Mouse (Mus musculus) embryonic facial prominence, embryonic 13.5 days (tissue): ENCODE data around the gene Sphk1. TPM values are rescaled to one million over a fixed set of nuclear protein-coding genes. Genes with fewer than 3 reads are reported as not detected.

ENCODE experiments used
- ATAC-seq: fragments of 200-750 bp; cut with Nextera tagmentation; 2 replicates; pipeline ENCODE4 v1.8.0; 2017; ENCODE audit warnings: low read depth; ENCODE audit not compliant: insufficient number of reproducible peaks, insufficient read depth, low FRiP score, low TSS enrichment
- H3K27ac ChIP-seq: fragments of 300-500 bp; sonication (generic); 2 replicates; pipeline ENCODE4 v1.5.1; 2015; ENCODE audit warnings: moderate library complexity, mild to moderate bottlenecking, inconsistent platforms
- H3K27me3 ChIP-seq: fragments of 300-500 bp; sonication (generic); 2 replicates; pipeline ENCODE4 v1.6.1; 2015; ENCODE audit warnings: mild to moderate bottlenecking, inconsistent platforms
- H3K36me3 ChIP-seq: fragments of 300-500 bp; sonication (generic); 2 replicates; pipeline ENCODE4 v1.6.1; 2015; ENCODE audit warnings: mild to moderate bottlenecking, inconsistent platforms
- H3K4me1 ChIP-seq: fragments of 300-500 bp; sonication (generic); 2 replicates; pipeline ENCODE4 v1.6.1; 2015; ENCODE audit warnings: inconsistent platforms
- H3K4me2 ChIP-seq: fragments of 300-500 bp; sonication (generic); 2 replicates; pipeline ENCODE4 v1.6.1; 2015; ENCODE audit warnings: moderate library complexity, mild to moderate bottlenecking, inconsistent platforms
- H3K4me3 ChIP-seq: fragments of 300-500 bp; sonication (generic); 2 replicates; pipeline ENCODE4 v1.5.1; 2015; ENCODE audit warnings: mild to moderate bottlenecking, inconsistent platforms
- H3K9ac ChIP-seq: fragments of 300-500 bp; sonication (generic); 2 replicates; pipeline ENCODE4 v1.6.1; 2015; ENCODE audit warnings: mild to moderate bottlenecking, inconsistent platforms
- H3K9me3 ChIP-seq: fragments of 300-500 bp; sonication (generic); 2 replicates; pipeline ENCODE4 v1.6.1; 2016; ENCODE audit warnings: inconsistent platforms
- WGBS: fragments of 180-500 bp; shearing (Covaris S2); methylation state at CpG from one replicate; pipeline ENCODE4 v1.1.7; 2015; ENCODE audit warnings: mixed read lengths; 5-methylcytosine and 5-hydroxymethylcytosine counted together
- polyA plus RNA-seq: library from polyadenylated mRNA; unstranded; fragments of >200 nt; fragmentation: Nextera tagmentation; extraction: Ambion mirVana; gene quantifications from 2 replicates; pipeline ENCODE4 v1.2.1, GENCODE M21; 2015

Gene Sphk1
- polyA plus RNA-seq, 1 experiment from 2014 or later = 6.1 TPM

DNA sequence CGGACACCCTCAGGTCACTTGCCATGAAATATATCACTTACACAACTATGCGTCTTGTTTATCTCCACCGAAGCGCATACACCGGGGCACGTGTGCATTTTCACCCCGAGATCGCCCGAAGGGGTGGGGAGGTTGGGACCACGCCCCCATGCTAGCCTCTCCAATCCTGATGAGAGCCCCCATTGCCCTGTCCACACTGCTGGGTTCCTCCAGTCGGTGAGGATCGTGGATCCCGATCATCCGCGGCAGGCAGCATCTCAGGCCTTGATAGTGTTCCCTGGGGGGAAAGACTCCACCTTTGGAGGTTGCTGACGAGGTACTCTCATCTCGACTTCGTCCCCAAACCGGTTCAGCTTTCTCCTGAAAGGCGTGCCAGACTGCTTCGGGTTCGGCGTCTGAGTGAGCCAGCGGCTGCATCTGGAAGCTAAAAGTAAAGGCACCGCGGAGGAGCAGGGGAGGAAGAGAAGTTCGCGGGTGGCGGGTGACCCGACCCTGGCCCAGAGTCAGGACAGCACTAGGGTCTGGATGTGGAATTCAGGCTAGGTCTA, 1.6 kb downstream of the Sphk1 start:
- H3K36me3 ChIP-seq = peaks cover 5% of the 10 kb centered on the region
- 0 out of 2 replicates have a peak overlapping the region, but pooled peaks have one; percentile 11 for H3K27ac ChIP-seq
- WGBS = under 1% methylated on average over 30 of the region's 30 CpGs
- peak overlapping the region; percentile 98 for H3K4me2 ChIP-seq
- peak overlapping the region; percentile 68 for H3K9ac ChIP-seq
- H3K4me1 ChIP-seq = peaks cover 44% of the 10 kb centered on the region
- peaks cover 53% of the 10 kb centered on the region for H3K27me3 ChIP-seq
- H3K9me3 ChIP-seq = no peaks in the 10 kb centered on the region
- H3K4me3 ChIP-seq = peak overlapping the region; percentile 57
- no peak for ATAC-seq

DNA sequence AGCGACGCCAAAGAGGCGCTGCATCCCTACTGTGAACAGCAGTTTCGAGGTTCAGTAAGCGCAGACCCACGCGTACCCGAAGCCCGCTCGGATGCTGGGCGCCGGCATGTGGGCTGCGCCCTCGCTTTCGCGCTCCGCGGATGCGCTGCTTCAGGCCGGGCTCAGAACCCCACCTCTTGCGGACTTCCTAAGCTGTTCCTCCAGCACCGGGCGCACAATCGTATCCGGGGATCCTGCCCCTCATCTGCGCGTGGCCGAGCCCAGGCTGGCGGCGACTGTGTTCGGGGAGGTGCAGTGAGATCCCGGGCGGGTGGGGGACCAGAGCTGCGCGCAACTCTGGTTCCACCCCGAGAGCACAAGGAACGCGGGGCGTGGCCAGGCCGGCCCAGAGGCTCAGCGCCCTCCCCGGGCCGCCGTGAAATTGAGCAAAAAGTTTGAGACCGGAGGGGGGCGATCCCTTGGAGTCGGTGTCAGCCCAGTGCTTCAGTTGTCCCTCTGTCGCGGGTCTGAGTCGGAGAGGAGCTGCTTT, 2.1 kb downstream of the Sphk1 start:
- peak overlapping the region; percentile 68 for H3K9ac ChIP-seq
- peak overlapping the region; percentile 57 for H3K4me3 ChIP-seq
- under 1% methylated on average over 49 of the region's 50 CpGs for WGBS
- H3K9me3 ChIP-seq = no peaks in the 10 kb centered on the region
- H3K4me1 ChIP-seq = peaks cover 44% of the 10 kb centered on the region
- ATAC-seq = peak; percentile 45; the same call in 1 of the 2 replicates
- H3K27me3 ChIP-seq = peaks cover 53% of the 10 kb centered on the region
- H3K36me3 ChIP-seq = peaks cover 8% of the 10 kb centered on the region
- 0 out of 2 replicates have a peak overlapping the region, but pooled peaks have one; percentile 11 for H3K27ac ChIP-seq
- H3K4me2 ChIP-seq = peak overlapping the region; percentile 98

DNA sequence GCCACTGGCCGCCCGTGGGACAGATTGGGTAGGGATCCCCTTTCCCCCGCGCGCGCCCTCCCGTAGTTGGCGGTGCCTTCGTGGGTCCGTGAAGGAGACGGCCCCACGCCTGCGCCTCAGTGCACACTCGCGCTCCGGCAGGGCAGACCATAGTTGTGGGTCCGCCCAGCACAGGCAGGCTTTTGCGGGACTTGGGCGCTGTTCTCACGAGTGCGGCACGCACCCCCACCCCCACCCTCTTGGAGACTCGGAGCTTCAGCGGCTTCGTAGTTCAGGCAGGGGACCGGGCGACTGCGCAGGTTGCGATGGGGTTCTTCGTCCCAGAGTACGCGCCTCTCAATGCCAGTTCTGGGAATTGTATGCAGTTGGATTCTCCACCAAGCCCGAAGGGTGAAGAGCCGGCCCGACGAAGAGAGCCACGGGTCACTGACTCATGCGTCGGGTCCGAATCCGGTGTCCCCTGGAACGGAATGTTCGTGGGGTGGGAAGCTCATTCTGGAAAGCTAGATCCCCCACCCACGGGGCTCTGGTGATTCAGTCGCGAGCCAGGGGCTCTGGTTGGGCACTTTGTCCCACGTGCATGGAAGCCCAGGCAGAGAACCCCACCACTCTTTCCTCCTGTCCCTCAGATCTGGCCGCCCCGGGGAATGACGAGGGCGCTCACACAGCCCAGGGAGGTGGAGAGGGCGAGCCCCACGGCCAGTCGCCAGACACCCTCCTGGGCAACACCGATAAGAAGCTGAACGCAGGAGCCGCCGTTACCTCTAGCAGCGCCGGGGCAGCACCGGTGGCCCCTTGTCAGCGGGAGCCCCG, 2.8 kb downstream of the Sphk1 start:
- Histone ChIP-seq H3K4me1 (peaks cover 44% of the 10 kb centered on the region), H3K27ac (no peak overlapping the region), H3K4me3 (peak overlapping the region; percentile 57), H3K9ac (peak overlapping the region; percentile 68), H3K27me3 (peaks cover 53% of the 10 kb centered on the region), H3K36me3 (peaks cover 15% of the 10 kb centered on the region), H3K4me2 (peak overlapping the region; percentile 98), H3K9me3 (no peaks in the 10 kb centered on the region)
- under 1% methylated on average over 63 of the region's 63 CpGs for WGBS
- peak; percentile 22 for ATAC-seq

DNA sequence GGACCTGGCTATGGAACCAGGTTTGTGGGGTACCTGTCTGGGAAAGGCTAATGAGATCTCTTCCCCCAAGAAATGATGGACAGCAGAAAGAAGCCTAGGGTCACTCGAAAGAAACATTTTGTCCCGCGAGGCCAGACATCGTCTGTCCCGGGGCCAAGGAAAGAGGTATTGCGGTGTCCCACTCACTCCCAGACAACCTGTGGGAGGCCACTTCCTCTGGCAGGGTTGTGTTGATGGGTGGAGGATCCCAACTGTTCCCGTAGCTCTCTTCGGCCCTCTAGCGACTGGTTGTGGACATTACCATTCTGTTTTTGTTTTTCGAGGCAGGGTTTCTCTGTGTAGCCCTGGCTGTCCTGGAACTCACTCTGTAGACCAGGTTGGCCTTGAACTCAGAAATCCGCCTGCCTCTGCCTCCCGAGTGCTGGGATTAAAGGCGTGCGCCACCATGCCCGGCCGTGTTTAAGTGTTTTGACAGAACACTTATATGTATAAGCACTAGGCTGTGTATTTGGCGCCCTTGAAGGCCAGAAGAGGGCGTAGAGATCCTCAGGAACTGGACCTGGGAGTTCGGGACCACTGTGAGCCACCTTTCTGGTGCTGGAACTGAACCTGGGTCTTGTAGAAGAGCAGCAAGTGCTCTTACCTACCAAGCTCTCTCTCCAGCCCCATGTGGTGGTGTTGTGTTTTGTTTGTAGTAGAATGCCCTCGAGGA, 3.6 kb downstream of the Sphk1 start:
- Histone ChIP-seq H3K4me2 (peak overlapping the region; percentile 98), H3K9me3 (no peaks in the 10 kb centered on the region), H3K36me3 (peaks cover 22% of the 10 kb centered on the region), H3K27me3 (peaks cover 53% of the 10 kb centered on the region), H3K4me3 (peak overlapping the region; percentile 57), H3K9ac (peak overlapping the region; percentile 68), H3K27ac (no peak overlapping the region), H3K4me1 (peaks cover 44% of the 10 kb centered on the region)
- ATAC-seq = no peak
- 16% methylated on average over 20 of the region's 20 CpGs for WGBS

DNA sequence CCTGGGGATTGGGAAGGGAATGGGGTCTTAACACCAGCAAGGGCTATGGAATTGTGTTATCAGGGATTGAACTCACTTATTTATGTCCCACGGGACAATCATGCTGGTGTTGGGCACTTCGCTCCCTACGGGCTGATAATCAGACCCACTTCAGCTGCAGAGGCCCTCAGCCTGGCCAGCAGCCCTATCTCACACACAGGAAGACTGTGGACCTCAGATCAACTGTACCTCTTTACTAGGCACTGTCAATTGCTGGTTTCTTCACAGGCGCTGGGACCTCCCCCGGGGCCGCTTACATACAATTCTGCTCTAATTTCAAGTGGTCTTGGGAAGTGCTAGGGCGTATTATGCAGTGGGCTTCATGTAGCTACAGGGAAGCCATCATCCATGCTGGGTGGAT, 6.0 kb downstream of the Sphk1 start:
- Histone ChIP-seq H3K27me3 (peaks cover 31% of the 10 kb centered on the region), H3K4me3 (no peak overlapping the region), H3K9me3 (no peaks in the 10 kb centered on the region), H3K27ac (no peak overlapping the region), H3K4me1 (peaks cover 24% of the 10 kb centered on the region), H3K36me3 (peaks cover 46% of the 10 kb centered on the region), H3K4me2 (no peak overlapping the region), H3K9ac (no peak overlapping the region)
- ATAC-seq = no peak
- WGBS = 88% methylated on average over 7 of the region's 7 CpGs

DNA sequence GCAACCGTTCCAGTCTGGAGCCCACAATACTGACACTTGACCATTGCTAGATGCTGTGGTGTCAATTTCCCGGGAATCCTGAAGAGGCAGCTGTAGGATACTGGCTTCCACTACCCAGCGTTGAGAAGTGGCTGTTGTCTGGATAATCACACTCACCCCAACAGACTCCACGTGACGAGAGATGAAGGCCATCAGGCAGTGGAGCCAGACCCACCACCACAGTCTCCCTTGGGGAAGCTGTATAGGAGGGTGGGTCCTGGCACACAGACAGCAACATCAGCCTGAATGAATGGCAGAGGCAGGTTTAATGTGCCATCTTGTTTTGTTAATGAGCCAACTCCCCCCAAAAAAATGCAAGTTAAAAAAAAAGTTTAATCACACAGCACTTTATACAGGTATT, 6.7 kb downstream of the Sphk1 start:
- peaks cover 17% of the 10 kb centered on the region for H3K4me1 ChIP-seq
- ATAC-seq = no peak

DNA sequence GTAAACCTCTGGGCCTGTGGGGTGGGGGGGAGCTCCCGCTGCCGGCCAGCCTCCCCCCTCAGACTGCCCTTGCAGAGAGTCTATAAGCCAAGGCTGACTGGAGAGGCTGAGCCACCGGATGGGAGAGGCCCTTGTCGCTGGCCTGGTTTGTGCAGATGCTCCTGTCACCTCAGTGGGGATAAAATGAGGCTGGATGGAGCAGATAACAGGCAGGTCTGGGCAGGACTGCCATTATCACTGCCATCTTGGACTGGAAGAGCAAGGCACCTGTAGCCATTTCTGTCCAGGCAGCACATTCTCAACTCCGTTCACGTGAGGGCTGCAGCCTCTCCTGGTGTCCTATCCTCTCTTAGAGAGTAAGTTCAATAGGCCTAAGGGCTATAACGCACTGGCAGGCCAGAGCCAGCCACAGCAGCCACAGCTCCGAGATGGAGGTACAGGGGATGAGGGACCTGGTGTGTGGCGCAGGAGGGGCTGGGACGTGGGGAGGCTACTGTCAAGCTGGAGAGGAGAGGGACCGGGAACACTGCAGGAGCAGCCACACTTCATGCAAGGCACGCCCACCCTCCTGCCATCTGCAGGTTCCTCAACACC, 7.5 kb downstream of the Sphk1 start:
- WGBS = 66% methylated on average over 12 of the region's 12 CpGs
- ATAC-seq = no peak
- H3K4me2 ChIP-seq = no peak overlapping the region
- peaks cover 62% of the 10 kb centered on the region for H3K36me3 ChIP-seq
- peaks cover 16% of the 10 kb centered on the region for H3K27me3 ChIP-seq
- H3K27ac ChIP-seq = no peak overlapping the region
- H3K9ac ChIP-seq = no peak overlapping the region
- no peaks in the 10 kb centered on the region for H3K9me3 ChIP-seq
- H3K4me1 ChIP-seq = peaks cover 10% of the 10 kb centered on the region
- no peak overlapping the region for H3K4me3 ChIP-seq

More for the DNA sequence above, 6.7 kb downstream of the Sphk1 start:
- Histone ChIP-seq H3K4me3 (no peak overlapping the region), H3K4me2 (no peak overlapping the region), H3K36me3 (peaks cover 53% of the 10 kb centered on the region), H3K9me3 (no peaks in the 10 kb centered on the region), H3K27ac (no peak overlapping the region), H3K27me3 (peaks cover 24% of the 10 kb centered on the region), H3K9ac (no peak overlapping the region)
- 67% methylated on average over 5 of the region's 5 CpGs for WGBS

DNA sequence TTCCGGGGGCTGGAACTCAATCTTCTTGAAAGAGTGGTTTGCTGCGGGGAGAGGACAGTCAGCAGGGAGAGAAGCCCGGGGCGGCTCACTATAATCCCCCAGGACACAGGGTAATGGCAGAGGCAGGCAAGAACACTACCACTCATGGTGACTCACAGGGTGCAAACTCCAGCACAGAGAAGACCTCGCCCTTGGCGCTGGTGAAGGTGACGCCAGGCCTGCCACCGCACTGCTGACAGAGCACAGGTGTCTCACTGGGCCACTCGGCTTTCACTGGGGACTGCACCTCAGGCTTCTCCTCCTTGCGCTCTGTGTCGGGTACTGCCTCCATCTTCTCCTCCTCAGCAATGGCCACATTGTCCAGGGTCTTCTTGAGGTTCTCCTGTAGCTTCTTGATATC, 10.5 kb downstream of the Sphk1 start:
- no peak for ATAC-seq
- Histone ChIP-seq H3K4me3 (no peak overlapping the region), H3K27me3 (no peaks in the 10 kb centered on the region), H3K36me3 (peaks cover 91% of the 10 kb centered on the region), H3K9me3 (no peaks in the 10 kb centered on the region), H3K4me1 (no peaks in the 10 kb centered on the region), H3K9ac (no peak overlapping the region), H3K27ac (no peak overlapping the region), H3K4me2 (no peak overlapping the region)
- WGBS = 93% methylated on average over 11 of the region's 11 CpGs

DNA sequence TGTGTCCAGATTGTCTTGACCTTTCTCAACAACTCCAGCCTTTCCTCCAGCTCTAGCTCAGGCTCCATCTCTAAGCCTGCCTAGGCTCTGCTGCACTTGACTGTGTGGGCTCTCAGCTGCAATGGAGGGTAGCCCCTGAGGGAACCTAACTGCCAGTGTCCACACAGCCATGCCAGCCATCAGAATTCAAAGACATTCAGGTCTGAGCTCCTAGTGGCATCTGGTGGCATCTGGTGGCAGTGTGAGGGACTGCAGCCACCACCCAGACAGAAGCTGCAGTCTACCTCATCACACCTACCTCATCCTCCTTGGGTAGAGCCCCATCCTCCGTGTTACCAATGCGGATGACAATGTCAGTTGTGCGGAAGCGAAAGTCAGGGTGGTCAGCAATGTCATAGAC, 12.4 kb downstream of the Sphk1 start:
- H3K9me3 ChIP-seq = no peaks in the 10 kb centered on the region
- peaks cover 99% of the 10 kb centered on the region for H3K36me3 ChIP-seq
- WGBS = 84% methylated on average over 4 of the region's 4 CpGs
- H3K4me1 ChIP-seq = no peaks in the 10 kb centered on the region
- ATAC-seq = no peak
- H3K4me2 ChIP-seq = no peak overlapping the region
- H3K27ac ChIP-seq = no peak overlapping the region
- H3K9ac ChIP-seq = no peak overlapping the region
- no peak overlapping the region for H3K4me3 ChIP-seq
- no peaks in the 10 kb centered on the region for H3K27me3 ChIP-seq

DNA sequence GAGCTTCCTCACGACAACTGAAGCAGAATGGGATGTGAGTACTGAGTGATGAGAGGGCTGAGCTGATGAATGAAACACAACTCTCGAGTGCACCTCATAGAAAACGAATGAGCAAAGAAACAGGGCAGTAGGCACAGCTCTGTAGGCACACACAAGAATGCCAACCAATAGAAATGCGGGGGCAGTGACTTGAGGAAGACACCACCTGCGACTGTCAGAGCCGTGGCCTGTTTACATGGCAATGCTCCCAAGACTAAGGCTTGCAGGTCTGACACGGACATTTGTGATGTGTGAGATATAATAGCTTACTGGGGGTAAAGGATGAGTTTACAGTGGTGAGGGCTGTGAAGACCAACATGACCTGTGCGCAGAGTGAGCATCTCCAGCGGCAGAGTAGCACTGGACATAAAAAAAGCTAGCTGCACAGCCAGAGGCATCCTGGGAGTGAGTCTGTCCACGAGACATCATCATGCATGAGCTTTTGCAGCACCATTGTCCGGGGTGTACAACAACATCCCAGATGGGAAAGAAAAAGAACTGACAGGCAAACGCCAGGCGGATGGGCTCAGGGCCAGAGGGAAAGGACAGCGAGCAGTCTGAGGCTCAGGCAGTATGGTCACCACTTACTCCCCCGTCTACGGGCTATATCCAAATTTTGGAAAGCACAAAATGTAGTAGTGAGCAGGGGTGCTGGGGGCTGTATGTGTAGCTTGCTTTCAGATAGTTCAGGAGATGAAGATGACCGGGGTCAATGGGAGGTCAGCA, 16.8 kb downstream of the Sphk1 start:
- ATAC-seq = no peak
- Histone ChIP-seq H3K9ac (no peak overlapping the region), H3K27ac (no peak overlapping the region), H3K9me3 (no peaks in the 10 kb centered on the region), H3K4me3 (no peak overlapping the region), H3K4me1 (peaks cover 22% of the 10 kb centered on the region), H3K27me3 (no peaks in the 10 kb centered on the region), H3K36me3 (peaks cover 63% of the 10 kb centered on the region), H3K4me2 (no peak overlapping the region)
- WGBS = 92% methylated on average over 17 of the region's 17 CpGs

DNA sequence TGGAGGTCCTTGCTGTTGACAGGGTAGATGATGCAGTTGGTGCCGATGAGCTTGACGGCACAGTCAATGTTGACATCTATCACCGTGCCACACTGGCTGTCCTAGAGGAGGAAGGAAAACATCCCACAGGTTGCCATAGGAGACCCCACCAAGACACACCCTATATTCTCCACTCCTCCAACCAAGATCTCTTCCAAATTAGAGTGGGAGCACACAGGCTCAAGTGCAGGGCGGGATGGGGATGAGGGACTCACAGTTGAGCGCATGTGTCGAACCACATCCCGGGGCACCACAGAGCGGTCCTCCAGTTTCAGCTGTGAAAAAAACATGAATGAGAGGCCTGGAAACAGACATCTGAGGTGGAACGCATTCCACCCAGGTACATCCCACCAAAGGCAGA, 18.1 kb downstream of the Sphk1 start:
- peaks cover 22% of the 10 kb centered on the region for H3K4me1 ChIP-seq
- H3K4me3 ChIP-seq = no peak overlapping the region
- no peak overlapping the region for H3K27ac ChIP-seq
- WGBS = 97% methylated on average over 9 of the region's 9 CpGs
- H3K9ac ChIP-seq = 0 out of 2 replicates have a peak overlapping the region, but pooled peaks have one; percentile 37
- no peak overlapping the region for H3K4me2 ChIP-seq
- H3K27me3 ChIP-seq = no peaks in the 10 kb centered on the region
- H3K9me3 ChIP-seq = no peaks in the 10 kb centered on the region
- no peak for ATAC-seq
- peaks cover 50% of the 10 kb centered on the region for H3K36me3 ChIP-seq
